Mouse (Mus musculus): Measurements from ENCODE around the gene Adamts5.

GRCm38 (mm10) chr16:85926004-85926403, 24.4 kb upstream of the Adamts5 start:
- TF ChIP-seq EP300 (IDR thresholded peaks at IDR 0.05; ENCODE audit: low read depth) (no peak), CTCF (IDR thresholded peaks at IDR 0.05; ENCODE audit: low read depth) (no peak)

Data from liver, postnatal 0 days (tissue).